Mouse (Mus musculus) liver, embryonic 16.5 days (tissue): ENCODE measurements at regions not wholly inside any gene's neighbourhood (a gene's known extent, or its start where the extent isn't known, plus 50 kb on each side); places are given as distances from the start of the nearest gene placed in this dataset.
A peak's percentile ranks its signal among the peaks of the same experiment; 100 is the strongest.

Experiments
- ATAC-seq: fragments of 200-750 bp; cut with Nextera tagmentation; 2 replicates; pipeline ENCODE4 v1.8.0; 2017; ENCODE audit warnings: low read depth, mild to moderate bottlenecking, moderate number of reproducible peaks, moderate library complexity
- H3K27ac ChIP-seq: fragments of 300-500 bp; sonication (generic); 2 replicates; pipeline ENCODE4 v1.5.1; 2014; ENCODE audit warnings: mild to moderate bottlenecking, low read length
- H3K27me3 ChIP-seq: fragments of 300-500 bp; sonication (generic); 2 replicates; pipeline ENCODE4 v1.6.1; 2014; ENCODE audit warnings: low read depth, low read length, mixed read lengths; ENCODE audit not compliant: control insufficient read depth, insufficient read depth
- H3K36me3 ChIP-seq: fragments of 300-500 bp; sonication (generic); 2 replicates; pipeline ENCODE4 v1.6.1; 2014; ENCODE audit warnings: mild to moderate bottlenecking; ENCODE audit not compliant: control insufficient read depth, insufficient read depth
- H3K4me1 ChIP-seq: fragments of 300-500 bp; sonication (generic); 2 replicates; pipeline ENCODE4 v1.6.1; 2014; ENCODE audit warnings: low read depth, low read length, mixed read lengths; ENCODE audit not compliant: control insufficient read depth
- H3K4me2 ChIP-seq: fragments of 300-500 bp; sonication (generic); 2 replicates; pipeline ENCODE4 v1.6.1; 2014; ENCODE audit warnings: low read depth, low read length, mixed read lengths
- H3K4me3 ChIP-seq: fragments of 300-500 bp; sonication (generic); 2 replicates; pipeline ENCODE4 v1.5.1; 2014; ENCODE audit warnings: low read depth, mild to moderate bottlenecking, low read length
- H3K9ac ChIP-seq: fragments of 300-500 bp; sonication (generic); 2 replicates; pipeline ENCODE4 v1.6.1; 2014; ENCODE audit warnings: low read depth, low read length
- H3K9me3 ChIP-seq: fragments of 300-500 bp; sonication (generic); replicated peaks from 2 replicates; pipeline ENCODE4 v1.6.1; 2016; ENCODE audit warnings: low read length; ENCODE audit not compliant: control insufficient read depth
- WGBS: fragments of 180-500 bp; shearing (Covaris S2); extraction: QIAGEN DNeasy Blood & Tissue Kit; methylation state at CpG from one replicate; pipeline ENCODE4 v1.1.7; 2014; ENCODE audit not compliant: insufficient replicate concordance; 5-methylcytosine and 5-hydroxymethylcytosine counted together

- Histone ChIP-seq H3K27ac (no peak overlapping the region), H3K4me1 (peaks cover 8% of the 10 kb centered on the region), H3K4me2 (no peak overlapping the region), H3K4me3 (no peak overlapping the region), H3K9ac (no peak overlapping the region), H3K36me3 (no peaks in the 10 kb centered on the region), H3K27me3 (no peaks in the 10 kb centered on the region), H3K9me3 (no peaks in the 10 kb centered on the region)
- peak; percentile 53; the same call in 1 of the 2 replicates for ATAC-seq
- 38% methylated on average over 11 of the region's 11 CpGs for WGBS
Measured at GRCm38 (mm10) chr1:155472112-155472955, 55.1 kb upstream of the Xpr1 start.

GRCm38 (mm10) chr1:155472956-155473646, 55.9 kb upstream of the Xpr1 start:
- no peaks in the 10 kb centered on the region for H3K9me3 ChIP-seq
- no peak for ATAC-seq
- H3K4me2 ChIP-seq: no peak overlapping the region
- H3K9ac ChIP-seq: no peak overlapping the region
- no peak overlapping the region for H3K27ac ChIP-seq
- no peaks in the 10 kb centered on the region for H3K27me3 ChIP-seq
- H3K4me3 ChIP-seq: no peak overlapping the region
- H3K36me3 ChIP-seq: no peaks in the 10 kb centered on the region
- H3K4me1 ChIP-seq: peaks cover 8% of the 10 kb centered on the region
- 74% methylated on average over 5 of the region's 5 CpGs for WGBS

- Histone ChIP-seq H3K4me3 (no peak overlapping the region), H3K9me3 (no peaks in the 10 kb centered on the region), H3K4me1 (peaks cover 8% of the 10 kb centered on the region), H3K4me2 (no peak overlapping the region), H3K27me3 (no peaks in the 10 kb centered on the region), H3K36me3 (no peaks in the 10 kb centered on the region), H3K27ac (no peak overlapping the region), H3K9ac (no peak overlapping the region)
- 20% methylated on average over 2 of the region's 2 CpGs for WGBS
- no peak for ATAC-seq
Measured at GRCm38 (mm10) chr1:155474973-155475372, 57.8 kb upstream of the Xpr1 start.

- WGBS: 22% methylated on average over 3 of the region's 3 CpGs
- no peak for ATAC-seq
- no peaks in the 10 kb centered on the region for H3K9me3 ChIP-seq
- no peak overlapping the region for H3K27ac ChIP-seq
- H3K4me1 ChIP-seq: peaks cover 8% of the 10 kb centered on the region
- H3K4me2 ChIP-seq: no peak overlapping the region
- H3K27me3 ChIP-seq: no peaks in the 10 kb centered on the region
- H3K4me3 ChIP-seq: no peak overlapping the region
- no peaks in the 10 kb centered on the region for H3K36me3 ChIP-seq
- H3K9ac ChIP-seq: no peak overlapping the region
Measured at GRCm38 (mm10) chr1:155476237-155476636, 59.0 kb upstream of the Xpr1 start.

GRCm38 (mm10) chr1:155482148-155482547, 64.9 kb upstream of the Xpr1 start:
- Histone ChIP-seq H3K4me1 (no peaks in the 10 kb centered on the region), H3K27me3 (no peaks in the 10 kb centered on the region), H3K4me2 (no peak overlapping the region), H3K36me3 (no peaks in the 10 kb centered on the region), H3K27ac (no peak overlapping the region), H3K9ac (no peak overlapping the region), H3K4me3 (no peak overlapping the region), H3K9me3 (no peaks in the 10 kb centered on the region)
- no peak for ATAC-seq
- WGBS: 32% methylated on average over 9 of the region's 9 CpGs

GRCm38 (mm10) chr1:155482760-155483159, 65.5 kb upstream of the Xpr1 start:
- WGBS: 83% methylated on average over 5 of the region's 5 CpGs
- no peak overlapping the region for H3K4me2 ChIP-seq
- no peak for ATAC-seq

GRCm38 (mm10) chr1:155483693-155484092, 66.5 kb upstream of the Xpr1 start:
- no peak for ATAC-seq
- Histone ChIP-seq H3K4me3 (no peak overlapping the region), H3K27me3 (no peaks in the 10 kb centered on the region), H3K36me3 (no peaks in the 10 kb centered on the region), H3K4me1 (no peaks in the 10 kb centered on the region), H3K9me3 (no peaks in the 10 kb centered on the region), H3K9ac (no peak overlapping the region), H3K4me2 (no peak overlapping the region), H3K27ac (no peak overlapping the region)
- WGBS: 30% methylated on average over 7 of the region's 7 CpGs

More at GRCm38 (mm10) chr1:155482760-155483159, 65.5 kb upstream of the Xpr1 start:
- Histone ChIP-seq H3K9ac (no peak overlapping the region), H3K27ac (no peak overlapping the region), H3K4me3 (no peak overlapping the region), H3K4me1 (no peaks in the 10 kb centered on the region), H3K9me3 (no peaks in the 10 kb centered on the region), H3K27me3 (no peaks in the 10 kb centered on the region), H3K36me3 (no peaks in the 10 kb centered on the region)

GRCm38 (mm10) chr1:155487796-155488195, 70.1 kb upstream of the Acbd6 start:
- H3K9ac ChIP-seq: no peak overlapping the region
- no peak overlapping the region for H3K4me3 ChIP-seq
- ATAC-seq: no peak
- no peak overlapping the region for H3K4me2 ChIP-seq
- no peaks in the 10 kb centered on the region for H3K36me3 ChIP-seq
- 71% methylated on average over 6 of the region's 6 CpGs for WGBS
- no peak overlapping the region for H3K27ac ChIP-seq
- H3K4me1 ChIP-seq: no peaks in the 10 kb centered on the region
- H3K9me3 ChIP-seq: no peaks in the 10 kb centered on the region
- H3K27me3 ChIP-seq: no peaks in the 10 kb centered on the region
